Comparison of ENCODE assay signal across 9 mouse cellular contexts in genomic region chr13:98533415-98533814, GRCm38 (mm10). TPM values are rescaled to one million over a fixed set of nuclear protein-coding genes. Genes with fewer than 3 reads are reported as not detected.
DNase-seq lines count a peak whose midpoint lies in the region; ATAC-seq lines count a peak whose summit lies in the region.
"Had no signal": no experiment of that assay in that cellular context is flagged by ENCODE, and none has a peak within 500 bp of the region (broad histone marks: within the 10 kb centered on the region; RNA-seq: fewer than 3 reads in every experiment).

No protein-coding gene starts in this region.

- peaks cover 22 to 26% of the 10 kb centered on the region in 2 experiments for H3K4me1 ChIP-seq in heart, embryonic 14.5 days (ENCODE audit: control insufficient read depth in 2 of 2, insufficient read depth in 2 of 2, low read length in 2 of 2)
- peaks cover 9% of the 10 kb centered on the region; the same call in 1 of the 2 replicates for H3K4me1 ChIP-seq in forebrain, embryonic 11.5 days (replicated peaks; ENCODE audit: control insufficient read depth, insufficient read depth, low read length)
- peaks cover 4% of the 10 kb centered on the region; the same call in 1 of the 2 replicates for H3K4me1 ChIP-seq in neural tube, embryonic 14.5 days (ENCODE audit: control insufficient read depth, insufficient read depth, low read length)
- no peaks in the 10 kb centered on the region; the same call in 1 of the 2 replicates for H3K4me1 ChIP-seq in liver, embryonic 11.5 days (replicated peaks; ENCODE audit: control insufficient read depth, insufficient read depth, low read length)

- peak overlapping the region; percentile 46 for H3K4me2 ChIP-seq in heart, embryonic 14.5 days (ENCODE audit: low read length)
- H3K4me2 ChIP-seq in forebrain, embryonic 11.5 days (ENCODE audit: low read depth, low read length, severe bottlenecking) = no peak overlapping the region
- no peak overlapping the region for H3K4me2 ChIP-seq in neural tube, embryonic 14.5 days (ENCODE audit: low read depth, low read length)
- no peak overlapping the region for H3K4me2 ChIP-seq in liver, embryonic 11.5 days

- H3K9me3 ChIP-seq in heart, embryonic 14.5 days (ENCODE audit: control insufficient read depth, low read length) = peaks cover 6% of the 10 kb centered on the region; the same call in 1 of the 2 replicates
- H3K9me3 ChIP-seq in forebrain, embryonic 11.5 days (ENCODE audit: control insufficient read depth, low read length) = no peaks in the 10 kb centered on the region; the same call in 1 of the 2 replicates
- no peaks in the 10 kb centered on the region for H3K9me3 ChIP-seq in neural tube, embryonic 14.5 days (ENCODE audit: control insufficient read depth, low read length)
- H3K9me3 ChIP-seq in liver, embryonic 11.5 days (ENCODE audit: control insufficient read depth, low read length) = no peaks in the 10 kb centered on the region
- H3K9me3 ChIP-seq: stomach, embryonic 15.5 days had no signal

- no peak overlapping the region for H3K27ac ChIP-seq in heart, embryonic 14.5 days (replicated peaks in 1 of 2; ENCODE audit: control insufficient read depth in 1 of 2, insufficient read depth in 1 of 2, low read depth in 2 of 2, low read length in 2 of 2)
- no peak overlapping the region for H3K27ac ChIP-seq in forebrain, embryonic 11.5 days (ENCODE audit: low read depth, low read length)
- no peak overlapping the region for H3K27ac ChIP-seq in neural tube, embryonic 14.5 days (ENCODE audit: low read depth, low read length)
- no peak overlapping the region for H3K27ac ChIP-seq in liver, embryonic 11.5 days (ENCODE audit: low read depth, low read length)

- peaks cover 5% of the 10 kb centered on the region; the same call in 1 of the 2 replicates for H3K27me3 ChIP-seq in heart, embryonic 14.5 days (ENCODE audit: control insufficient read depth, insufficient read depth, low read length)
- peaks cover 11% of the 10 kb centered on the region for H3K27me3 ChIP-seq in forebrain, embryonic 11.5 days (ENCODE audit: control insufficient read depth, insufficient read depth, low read length)
- no peaks in the 10 kb centered on the region for H3K27me3 ChIP-seq in neural tube, embryonic 14.5 days (ENCODE audit: control insufficient read depth, insufficient read depth, low read length)
- H3K27me3 ChIP-seq in liver, embryonic 11.5 days (replicated peaks; ENCODE audit: control insufficient read depth, insufficient read depth, low read length) = peaks cover 2% of the 10 kb centered on the region; the same call in 1 of the 2 replicates

- no peaks in the 10 kb centered on the region for H3K36me3 ChIP-seq in heart, embryonic 14.5 days (ENCODE audit: control insufficient read depth, insufficient read depth, low read length)
- no peaks in the 10 kb centered on the region for H3K36me3 ChIP-seq in forebrain, embryonic 11.5 days (ENCODE audit: control insufficient read depth, insufficient read depth, low read length)
- H3K36me3 ChIP-seq in neural tube, embryonic 14.5 days (ENCODE audit: control insufficient read depth, insufficient read depth, low read length) = no peaks in the 10 kb centered on the region
- H3K36me3 ChIP-seq in liver, embryonic 11.5 days (ENCODE audit: control insufficient read depth, insufficient read depth, low read length) = no peaks in the 10 kb centered on the region
- H3K36me3 ChIP-seq: stomach, embryonic 15.5 days had no signal

- WGBS in heart, embryonic 14.5 days = 32% methylated on average over 9 of the region's 9 CpGs
- 17% methylated on average over 9 of the region's 9 CpGs for WGBS in forebrain, embryonic 11.5 days
- WGBS in neural tube, embryonic 14.5 days = 21% methylated on average over 9 of the region's 9 CpGs
- 47% methylated on average over 9 of the region's 9 CpGs for WGBS in liver, embryonic 11.5 days

- no peak overlapping the region for H3K4me3 ChIP-seq in heart, embryonic 14.5 days (ENCODE audit: control insufficient read depth in 1 of 2, insufficient read depth in 1 of 2, low read depth in 1 of 2, low read length in 2 of 2)
- no peak overlapping the region for H3K4me3 ChIP-seq in forebrain, embryonic 11.5 days (ENCODE audit: low read depth, low read length)
- H3K4me3 ChIP-seq in neural tube, embryonic 14.5 days (ENCODE audit: low read depth, low read length) = no peak overlapping the region
- no peak overlapping the region for H3K4me3 ChIP-seq in liver, embryonic 11.5 days (ENCODE audit: low read depth, low read length)

- no peak for ATAC-seq in heart, embryonic 14.5 days (ENCODE audit: insufficient number of reproducible peaks, insufficient read depth, low FRiP score, low read depth)
- ATAC-seq in forebrain, embryonic 11.5 days (replicated peaks; ENCODE audit: low FRiP score) = peak; percentile 44; the same call in 1 of the 2 replicates
- 0 out of 2 replicates have a peak, but pooled peaks have one; percentile 23 for ATAC-seq in neural tube, embryonic 14.5 days (ENCODE audit: low read depth)
- no peak for ATAC-seq in liver, embryonic 11.5 days (replicated peaks; ENCODE audit: low FRiP score)

- no peak for DNase-seq in heart, adult 18-20 months
- DNase-seq in forebrain, embryonic 11.5 days (ENCODE audit: low spot score) = peak; percentile 59
- DNase-seq in kidney, postnatal 25 days = peak; percentile 63 to 76
- DNase-seq in right cerebral cortex, postnatal 25 days = no peak
- no peak for DNase-seq in thymus, adult 18-20 months
- DNase-seq in liver, embryonic 11.5 days (ENCODE audit: low spot score) = no peak

- no peak overlapping the region for H3K9ac ChIP-seq in heart, embryonic 14.5 days (ENCODE audit: low read length)
- H3K9ac ChIP-seq in forebrain, embryonic 11.5 days (ENCODE audit: low read length) = no peak overlapping the region
- H3K9ac ChIP-seq in neural tube, embryonic 14.5 days (replicated peaks; ENCODE audit: low read depth, low read length) = no peak overlapping the region
- no peak overlapping the region for H3K9ac ChIP-seq in liver, embryonic 11.5 days (ENCODE audit: low read depth, low read length)
- H3K9ac ChIP-seq: stomach, embryonic 15.5 days had no signal

RNA-seq across cellular contexts. Expression of gene Gm10320, which starts 41.6 kb away (rescaled TPM):
- polyA plus RNA-seq in heart, embryonic 14.5 days (2014; fragmentation: Nextera tagmentation; extraction: Ambion mirVana) = 0.81 and 1.2 TPM in 2 replicates
- total RNA-seq in heart, adult 18-20 months (2021) = not detected
- 1.5 and 1.9 TPM in 2 replicates for polyA plus RNA-seq in forebrain, embryonic 11.5 days (2014; fragmentation: Nextera tagmentation; extraction: Ambion mirVana)
- 0.59 and 0.86 TPM in 2 replicates for polyA plus RNA-seq in neural tube, embryonic 14.5 days (2014; fragmentation: Nextera tagmentation; extraction: Ambion mirVana)
- polyA plus RNA-seq in liver, embryonic 11.5 days (2014; fragmentation: Nextera tagmentation; extraction: Ambion mirVana) = 1.9 and 2.0 TPM in 2 replicates

Comparison
In these comparisons a context has a peak if more than half of its experiments do, and no peak if none do; other contexts are left out.
1. ATAC-seq: peak in forebrain, embryonic 11.5 days (single experiment) and neural tube, embryonic 14.5 days (single experiment); none in heart, embryonic 14.5 days (single experiment) and liver, embryonic 11.5 days (single experiment).
2. DNase-seq: peak in forebrain, embryonic 11.5 days (single experiment) and kidney, postnatal 25 days (2 of 2); none in heart, adult 18-20 months (0 of 2), right cerebral cortex, postnatal 25 days (single experiment), thymus, adult 18-20 months (0 of 2) and liver, embryonic 11.5 days (single experiment).